Mouse (Mus musculus) embryonic fibroblast, embryonic 13.5 days (primary cell): Measurements from ENCODE around the gene Fcgr4. TPM values are rescaled to one million over a fixed set of nuclear protein-coding genes. Genes with fewer than 3 reads are reported as not detected.
"Not testable (repeated sequence)": the region's sequence is repeated elsewhere in the genome, so short reads cannot be mapped to it uniquely, and the experiment has no call there.

ENCODE experiments used
- H3K27ac ChIP-seq: 2 replicates; pipeline ENCODE4 v1.5.1; 2012; ENCODE audit warnings: low read length, control low read depth, inconsistent platforms; ENCODE audit not compliant: insufficient read depth
- H3K4me1 ChIP-seq: 2 replicates; pipeline ENCODE4 v1.6.1; 2011; ENCODE audit warnings: low read length; ENCODE audit not compliant: control insufficient read depth, insufficient read depth
- H3K4me3 ChIP-seq: 2 replicates; pipeline ENCODE4 v1.5.1; 2011; ENCODE audit warnings: mild to moderate bottlenecking, control low read depth, low read length; ENCODE audit not compliant: insufficient read depth
- CTCF ChIP-seq: IDR thresholded peaks from 2 replicates; pipeline ENCODE4 v1.5.1; 2011; ENCODE audit warnings: mild to moderate bottlenecking, control low read depth, low read length, moderate library complexity, borderline replicate concordance; ENCODE audit not compliant: insufficient read depth
- POLR2A ChIP-seq: IDR thresholded peaks from 2 replicates; pipeline ENCODE4 v1.6.1; 2011; ENCODE audit warnings: low read depth, mild to moderate bottlenecking, control low read depth, low read length, moderate library complexity
- polyA plus RNA-seq: library from polyadenylated mRNA; stranded (reverse); fragments of >200 nt; gene quantifications from 2 replicates; pipeline ENCODE4 v1.2.4, GENCODE M21; 2011; ENCODE audit warnings: low read depth; ENCODE audit not compliant: missing spikeins, insufficient read length

Fcgr4 gene
- not detected in 2 replicates for polyA plus RNA-seq

DNA sequence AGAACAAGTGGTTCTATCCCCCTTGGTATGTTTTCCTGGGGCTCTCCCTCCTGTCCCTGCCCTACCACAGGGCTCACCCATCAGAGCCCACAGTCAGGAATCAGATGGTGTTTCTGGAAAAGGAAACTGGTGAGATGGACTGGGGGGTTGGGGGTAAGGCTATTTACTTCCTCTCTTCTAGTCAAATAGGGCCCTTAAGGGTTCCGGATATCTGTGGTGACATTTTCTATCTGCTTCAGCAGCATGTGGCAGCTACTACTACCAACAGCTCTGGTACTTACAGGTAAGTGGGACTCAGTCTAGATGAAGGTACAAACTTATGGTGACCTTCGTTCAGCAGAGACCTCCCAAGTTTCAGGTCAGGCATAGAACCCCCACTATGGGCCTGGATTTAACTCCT, at the start of gene Fcgr4:
TSS of gene Fcgr4 (plus strand) at position 184 of the 400 bp plus-strand sequence.
- H3K4me1 ChIP-seq = peaks cover 3% of the 10 kb centered on the region; the same call in 1 of the 2 replicates
- TF ChIP-seq CTCF (no peak), POLR2A (no peak)
- no peak within 1 kb of the TSS for H3K4me3 ChIP-seq
- H3K27ac ChIP-seq = peak within 1 kb of the TSS; percentile 51; the same call in 1 of the 2 replicates

DNA sequence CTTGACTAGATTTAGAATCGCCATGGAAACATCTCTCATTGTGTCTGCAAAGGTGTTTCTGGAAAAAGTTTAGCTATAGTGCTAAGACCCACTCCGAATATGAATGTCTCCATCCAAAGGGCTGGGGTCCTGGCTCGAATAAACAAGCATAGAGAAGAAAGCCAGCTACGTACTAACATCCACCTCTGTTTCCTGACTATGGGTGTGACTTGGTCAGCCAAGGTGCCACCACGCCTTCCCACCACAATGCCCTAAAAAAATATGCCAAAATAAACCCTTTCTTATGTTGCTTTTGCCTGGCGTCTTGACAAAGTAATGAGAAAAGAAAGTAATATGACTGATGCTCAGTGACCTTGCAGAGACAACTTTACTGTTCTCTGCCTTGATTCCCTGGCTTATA, 46.2 kb upstream of the Fcgr4 start:
- no peaks in the 10 kb centered on the region for H3K4me1 ChIP-seq
- H3K4me3 ChIP-seq = no peak overlapping the region
- no peak overlapping the region for H3K27ac ChIP-seq
- TF ChIP-seq CTCF (no peak), POLR2A (no peak)

GRCm38 (mm10) chr1:170972936-170973335, 45.8 kb upstream of the Fcgr4 start:
- H3K4me3 ChIP-seq = no peak overlapping the region
- TF ChIP-seq POLR2A (no peak), CTCF (no peak)
- H3K4me1 ChIP-seq = no peaks in the 10 kb centered on the region
- H3K27ac ChIP-seq = no peak overlapping the region

- H3K4me1 ChIP-seq = no peaks in the 10 kb centered on the region
- no peak overlapping the region for H3K27ac ChIP-seq
- H3K4me3 ChIP-seq = no peak overlapping the region
- no peak for TF ChIP-seq POLR2A
- TF ChIP-seq CTCF = no peak
Measured at GRCm38 (mm10) chr1:170974171-170974570, 44.5 kb upstream of the Fcgr4 start.

DNA sequence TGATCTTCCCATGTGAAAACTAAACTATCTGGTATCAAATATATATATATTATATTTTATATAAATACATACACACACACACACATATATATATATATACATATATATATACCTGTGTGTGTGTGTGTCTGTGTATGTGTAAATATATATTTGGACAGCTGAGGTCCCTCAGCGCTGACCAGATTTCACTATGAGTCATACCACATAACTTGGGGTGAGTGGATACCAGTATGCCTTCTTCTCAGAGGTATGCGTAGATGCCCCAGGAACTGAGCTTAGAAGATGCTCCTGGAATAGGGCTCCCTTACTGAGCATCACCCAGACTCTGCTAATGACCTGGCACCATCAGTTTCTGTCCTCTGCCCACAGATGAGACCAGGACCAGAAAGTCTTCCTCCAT, 44.0 kb upstream of the Fcgr4 start:
- Histone ChIP-seq H3K4me1 (no peaks in the 10 kb centered on the region), H3K27ac (no peak overlapping the region), H3K4me3 (no peak overlapping the region)
- no peak for TF ChIP-seq POLR2A
- no peak for TF ChIP-seq CTCF

- not testable (repeated sequence) for H3K27ac ChIP-seq, H3K4me1 ChIP-seq, H3K4me3 ChIP-seq
Measured at GRCm38 (mm10) chr1:170975350-170975749, 43.4 kb upstream of the Fcgr4 start.

DNA sequence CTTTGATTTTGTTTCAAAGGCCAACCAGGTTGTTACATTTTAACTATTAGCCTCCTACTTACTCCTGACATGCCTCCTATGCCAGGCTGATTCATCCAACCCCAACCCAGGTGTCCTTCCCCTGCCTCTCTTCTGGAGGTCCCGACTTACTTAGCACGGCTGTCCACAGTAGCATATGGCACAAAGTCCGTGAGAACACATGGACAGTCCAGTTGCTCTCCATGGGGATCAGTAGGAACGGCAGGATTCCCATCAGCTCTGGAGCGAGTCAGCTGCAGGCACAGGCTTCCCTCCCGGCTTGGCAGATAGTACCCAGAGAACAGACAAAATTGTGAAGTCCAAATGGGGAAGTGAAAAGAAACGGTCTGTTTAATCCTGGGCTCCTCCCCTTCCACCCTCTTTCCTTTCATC, 43.0 kb upstream of the Fcgr4 start:
- Histone ChIP-seq H3K4me3 (no peak overlapping the region), H3K4me1 (no peaks in the 10 kb centered on the region), H3K27ac (no peak overlapping the region)
- TF ChIP-seq CTCF (no peak), POLR2A (no peak)

DNA sequence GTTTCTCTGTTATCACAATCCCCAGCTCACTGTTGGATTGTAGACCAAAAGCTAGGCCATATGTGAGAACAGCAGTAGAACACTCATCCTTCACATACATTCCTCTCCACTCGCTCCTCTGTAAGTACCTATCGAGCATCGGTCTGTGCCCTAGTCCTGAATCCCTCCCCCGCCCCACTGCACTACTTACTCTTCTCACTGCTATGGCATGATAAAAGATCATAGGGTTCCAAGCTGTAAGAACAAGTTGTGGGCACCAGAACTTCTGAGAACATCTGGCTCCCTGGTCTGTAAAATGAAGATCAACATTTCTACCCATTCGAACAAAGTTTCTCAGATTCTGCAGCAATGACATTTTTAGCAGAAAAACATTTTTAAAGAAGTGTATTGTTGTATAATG, 42.3 kb upstream of the Fcgr4 start, which contains the start of gene Fcgr2b:
TSS of gene Fcgr2b (minus strand) at position 101 of the 400 bp plus-strand sequence.
- TF ChIP-seq POLR2A (no peak), CTCF (no peak)
- Histone ChIP-seq H3K4me1 (no peaks in the 10 kb centered on the region), H3K27ac (no peak within 1 kb of the TSS), H3K4me3 (no peak within 1 kb of the TSS)

GRCm38 (mm10) chr1:170978601-170979000, 40.1 kb upstream of the Fcgr4 start:
- Histone ChIP-seq H3K4me3 (no peak overlapping the region), H3K27ac (no peak overlapping the region), H3K4me1 (no peaks in the 10 kb centered on the region)
- no peak for TF ChIP-seq CTCF
- no peak for TF ChIP-seq POLR2A

DNA sequence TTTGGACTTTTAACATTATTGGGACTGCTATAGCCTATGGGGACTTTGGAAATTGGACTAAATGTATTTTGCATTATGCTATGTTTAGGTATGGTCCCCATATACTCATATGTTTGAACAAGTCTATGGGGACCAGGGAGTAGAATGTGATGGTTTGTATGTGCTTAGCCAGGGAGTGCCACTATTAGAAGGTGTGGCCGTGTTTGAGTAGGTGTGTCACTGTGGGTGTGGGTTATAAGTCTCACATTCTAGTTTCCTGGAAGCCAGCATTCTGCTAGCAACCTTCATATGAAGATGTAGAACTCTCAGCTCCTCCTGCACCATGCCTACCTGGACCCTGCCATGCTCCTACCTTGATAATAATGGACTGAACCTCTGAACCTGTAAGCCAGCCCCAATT, 37.0 kb upstream of the Fcgr4 start:
- not testable (repeated sequence) for H3K4me1 ChIP-seq, H3K4me3 ChIP-seq, H3K27ac ChIP-seq

GRCm38 (mm10) chr1:170982301-170982700, 36.4 kb upstream of the Fcgr4 start:
- no peak overlapping the region for H3K27ac ChIP-seq
- H3K4me3 ChIP-seq = no peak overlapping the region
- TF ChIP-seq POLR2A = no peak
- TF ChIP-seq CTCF = no peak
- no peaks in the 10 kb centered on the region for H3K4me1 ChIP-seq
